Mouse (Mus musculus): ENCODE measurements around the gene Clip1.
A peak's percentile ranks its signal among the peaks of the same experiment; 100 is the strongest.

Gene Clip1

GRCm38 (mm10) chr5:123669991-123670799, 14.2 kb downstream of the Clip1 start:
- no peak for DNase-seq

GRCm38 (mm10) chr5:123667915-123668314, 16.5 kb downstream of the Clip1 start:
- no peak for DNase-seq

GRCm38 (mm10) chr5:123665956-123666355, 18.5 kb downstream of the Clip1 start:
- no peak for DNase-seq

DNA sequence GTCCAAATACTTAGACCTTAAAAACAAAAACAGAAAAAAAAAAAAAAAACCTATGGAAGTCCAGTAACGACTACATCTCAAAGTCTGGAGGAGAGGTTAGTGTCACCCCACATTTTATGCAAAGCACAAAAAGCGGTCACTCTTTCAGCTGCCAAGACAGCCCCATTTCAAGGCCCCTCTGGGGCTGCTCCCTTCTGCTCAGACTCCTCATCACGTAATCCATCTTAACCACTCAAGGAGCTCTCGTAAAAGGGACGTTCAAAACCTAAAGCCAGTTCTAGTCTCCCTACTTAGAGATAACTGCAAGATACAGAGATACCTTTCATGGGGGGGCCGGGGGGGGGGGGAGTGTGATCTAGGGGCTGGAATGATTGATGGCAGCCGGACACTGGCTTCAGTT, 20.1 kb downstream of the Clip1 start:
- no peak for DNase-seq

DNA sequence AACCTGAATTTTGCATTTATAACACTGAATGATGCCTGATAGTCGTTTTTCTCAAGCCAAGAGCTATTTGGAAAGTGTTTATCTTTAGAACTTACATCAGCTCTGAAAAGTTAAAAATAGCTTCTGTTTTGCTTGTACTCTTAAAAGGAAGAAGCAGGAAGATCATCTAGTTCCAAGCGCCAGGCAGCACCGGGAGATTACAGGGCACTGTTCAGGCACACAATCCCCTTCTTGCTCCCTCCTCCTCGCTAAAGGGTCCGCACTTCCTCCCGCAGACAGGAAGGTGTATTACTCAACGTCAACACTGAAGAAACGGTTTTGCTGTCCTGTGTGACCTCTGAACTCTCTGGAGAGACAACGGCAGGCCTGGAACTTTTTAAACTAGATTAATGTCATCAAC, 22.4 kb downstream of the Clip1 start:
- peak; percentile 29 for DNase-seq

- DNase-seq: no peak
Measured at GRCm38 (mm10) chr5:123661602-123662001, 22.8 kb downstream of the Clip1 start.

- DNase-seq: no peak
Measured at GRCm38 (mm10) chr5:123657651-123658050, 26.8 kb downstream of the Clip1 start.

DNA sequence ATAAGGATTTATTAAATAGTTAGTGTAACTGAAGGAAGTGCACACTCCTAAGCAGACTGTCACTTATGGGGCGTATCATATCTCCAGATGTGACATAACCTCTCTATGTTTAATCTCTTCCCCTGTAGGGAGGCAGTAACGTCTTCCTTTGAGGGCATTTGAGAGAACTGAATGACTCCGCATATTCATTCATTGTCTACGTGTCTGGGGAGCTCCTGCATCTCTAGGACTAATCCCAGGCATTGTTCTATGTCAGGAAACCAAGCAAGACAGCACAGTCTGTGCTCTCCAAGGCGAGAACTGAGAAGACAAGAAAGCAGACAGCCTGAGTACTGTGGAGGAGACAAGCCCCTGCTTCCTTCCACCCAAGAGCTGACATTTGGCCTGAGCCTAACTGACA, 29.5 kb downstream of the Clip1 start:
- no peak for DNase-seq

GRCm38 (mm10) chr5:123653287-123653801, 31.1 kb downstream of the Clip1 start:
- no peak for DNase-seq

- DNase-seq: no peak
Measured at GRCm38 (mm10) chr5:123650825-123651224, 33.6 kb downstream of the Clip1 start.

DNA sequence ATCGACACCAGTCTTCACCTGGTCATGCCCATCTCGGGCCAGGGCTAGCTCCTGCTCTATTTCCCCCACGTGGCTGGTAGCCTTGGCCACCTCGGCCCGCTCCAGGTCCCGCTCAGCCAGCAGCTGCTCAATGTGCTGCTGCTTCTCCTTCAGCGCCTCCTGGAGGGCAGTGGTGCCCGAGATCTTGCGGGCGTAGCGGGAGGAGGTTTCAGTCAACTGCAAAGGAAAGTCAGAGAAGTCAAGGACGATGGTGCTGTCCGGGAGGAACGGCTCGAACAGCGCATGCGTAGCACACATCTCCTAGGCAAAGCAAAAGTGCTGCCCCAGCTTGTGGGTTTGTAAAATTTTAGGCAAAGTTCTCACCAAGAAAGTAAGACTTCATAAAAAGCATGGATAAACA, 42.0 kb downstream of the Clip1 start:
- DNase-seq: no peak

DNA sequence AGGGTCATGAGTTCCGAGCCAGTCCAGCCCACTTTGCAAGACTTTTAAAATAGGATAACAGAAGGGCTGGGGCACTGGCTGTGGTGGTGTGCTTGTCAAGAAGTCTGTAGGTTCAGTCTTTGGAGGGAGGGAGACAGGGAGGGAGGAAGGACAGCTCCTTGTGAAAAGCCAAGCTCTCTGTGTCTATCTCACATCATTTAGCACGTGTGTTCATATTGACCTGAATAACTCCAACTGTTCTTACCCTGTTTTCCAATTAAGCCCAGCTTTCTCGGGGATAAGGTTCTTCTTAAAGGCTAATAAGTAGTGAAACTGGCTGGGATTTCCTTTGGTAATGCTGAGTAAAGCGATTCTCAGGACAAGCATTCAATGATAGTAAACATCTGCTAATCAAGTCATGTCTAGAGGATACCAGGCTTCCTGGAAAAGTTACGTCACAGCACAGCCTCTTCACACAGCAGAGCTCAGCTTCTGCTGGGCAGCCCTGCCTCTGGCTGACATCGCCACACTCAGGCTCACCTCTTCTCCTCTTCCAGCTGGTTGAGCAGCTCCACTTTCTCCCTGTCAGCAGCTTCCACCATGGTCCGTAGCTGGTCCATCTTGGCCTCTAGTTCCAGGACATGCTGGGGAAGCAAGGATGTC, 43.0 kb downstream of the Clip1 start:
- DNase-seq: no peak

DNA sequence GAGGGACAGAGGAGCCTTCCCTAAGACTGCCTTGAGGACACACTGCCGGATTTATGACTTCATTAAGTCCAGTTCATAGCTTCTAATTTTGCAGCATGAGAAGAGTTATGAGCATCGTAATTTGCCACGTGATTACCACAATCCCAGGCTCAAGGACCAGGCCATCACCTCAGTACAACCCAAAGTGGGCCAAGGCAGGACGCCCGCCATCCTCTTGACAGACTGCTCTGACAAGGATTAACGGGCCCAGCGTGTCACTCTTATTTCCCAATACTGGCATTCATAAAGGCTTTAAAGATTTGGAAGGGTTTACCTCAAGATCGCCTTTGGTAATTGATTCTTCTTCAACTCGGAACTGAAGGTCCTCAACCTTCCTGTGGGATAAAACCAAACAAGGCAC, 44.2 kb downstream of the Clip1 start:
- DNase-seq: no peak

GRCm38 (mm10) chr5:123631210-123631609, 53.2 kb downstream of the Clip1 start:
- no peak for DNase-seq

DNA sequence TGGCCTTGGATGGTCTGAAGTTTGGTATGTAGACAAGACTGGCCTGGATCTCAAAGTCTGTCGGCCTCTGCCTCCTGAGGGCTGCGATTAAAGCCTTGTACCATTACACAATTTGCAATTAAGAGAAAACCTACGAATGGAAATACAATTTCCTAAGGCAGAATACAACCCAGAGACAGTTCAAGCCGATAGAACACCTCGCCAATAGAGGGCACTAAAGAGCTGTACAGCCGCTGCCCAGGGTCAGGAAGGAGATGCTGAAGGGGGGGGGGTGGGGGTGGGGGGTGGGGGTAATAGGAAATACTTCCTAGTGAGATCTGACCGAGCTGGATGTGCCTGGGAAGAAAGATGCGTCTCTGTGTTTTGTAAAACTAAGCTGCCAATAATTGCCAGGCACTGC, 57.8 kb downstream of the Clip1 start:
- peak; percentile 53 for DNase-seq

GRCm38 (mm10) chr5:123622421-123622820, 62.0 kb downstream of the Clip1 start:
- no peak for DNase-seq

GRCm38 (mm10) chr5:123618558-123618957, 65.9 kb downstream of the Clip1 start:
- DNase-seq: peak; percentile 28

GRCm38 (mm10) chr5:123614246-123614645, 70.2 kb downstream of the Clip1 start:
- DNase-seq: no peak

DNA sequence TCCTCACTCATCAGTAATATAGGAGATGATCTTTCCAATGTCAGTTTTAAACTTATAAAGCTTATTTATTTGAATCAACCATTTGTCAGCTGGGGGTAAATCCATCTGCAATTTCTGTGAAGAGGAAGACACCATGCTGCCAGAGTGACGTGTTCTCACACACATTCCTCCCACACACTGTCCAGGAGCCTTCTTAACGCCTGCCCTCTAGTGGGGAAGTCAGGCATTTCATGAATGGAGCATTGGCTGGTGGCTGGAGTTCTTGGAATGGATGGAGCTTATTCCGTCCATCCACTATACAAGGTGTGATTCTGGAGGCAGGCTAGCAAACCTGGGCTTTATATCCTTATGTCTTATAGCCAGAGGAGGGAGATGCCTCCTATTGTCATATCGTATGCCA, 74.6 kb downstream of the Clip1 start:
- DNase-seq: peak; percentile 66

DNA sequence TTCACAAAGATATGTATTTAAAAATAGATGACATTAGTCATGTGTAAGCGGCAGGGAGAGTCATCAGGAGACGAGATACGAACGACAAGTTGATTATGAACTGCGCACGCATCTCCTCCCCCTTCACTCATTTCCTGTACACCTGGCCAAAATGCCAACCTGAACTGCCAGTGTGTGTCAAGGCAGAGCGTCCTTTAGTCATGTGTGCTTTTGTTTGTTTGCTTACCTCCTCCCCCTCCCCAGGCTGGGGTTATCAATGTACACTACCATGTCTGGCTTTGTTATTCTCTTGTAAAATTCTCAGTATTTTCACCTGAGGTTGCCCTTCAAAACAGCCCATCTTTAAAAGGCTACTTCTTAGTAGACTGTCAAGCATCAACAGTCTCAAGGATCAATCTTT, 75.0 kb downstream of the Clip1 start:
- DNase-seq: no peak

DNA sequence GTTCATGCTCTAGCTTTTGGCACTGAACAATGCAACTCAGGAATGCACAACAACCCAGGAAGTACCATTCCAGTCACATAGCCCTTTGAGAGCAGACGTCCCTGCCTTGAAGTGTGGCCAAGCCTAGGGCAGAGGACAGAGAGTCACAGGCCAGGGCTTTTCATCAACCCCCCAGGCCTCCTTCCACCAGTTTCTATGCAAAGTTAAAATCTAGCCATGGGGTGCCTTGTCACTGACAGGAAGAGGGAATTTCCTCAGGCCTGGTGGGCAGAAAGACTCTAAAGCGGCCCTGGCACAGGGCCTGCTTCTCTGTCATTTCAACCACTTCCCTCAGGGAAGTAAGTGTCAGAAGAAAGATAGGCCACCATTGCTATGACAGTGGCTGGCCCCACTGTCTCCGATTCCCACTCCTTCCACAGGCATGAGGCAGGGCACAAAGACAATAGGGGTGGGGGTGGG, 77.2 kb downstream of the Clip1 start:
- DNase-seq: no peak

GRCm38 (mm10) chr5:123603496-123603895, 80.9 kb downstream of the Clip1 start:
- no peak for DNase-seq

DNA sequence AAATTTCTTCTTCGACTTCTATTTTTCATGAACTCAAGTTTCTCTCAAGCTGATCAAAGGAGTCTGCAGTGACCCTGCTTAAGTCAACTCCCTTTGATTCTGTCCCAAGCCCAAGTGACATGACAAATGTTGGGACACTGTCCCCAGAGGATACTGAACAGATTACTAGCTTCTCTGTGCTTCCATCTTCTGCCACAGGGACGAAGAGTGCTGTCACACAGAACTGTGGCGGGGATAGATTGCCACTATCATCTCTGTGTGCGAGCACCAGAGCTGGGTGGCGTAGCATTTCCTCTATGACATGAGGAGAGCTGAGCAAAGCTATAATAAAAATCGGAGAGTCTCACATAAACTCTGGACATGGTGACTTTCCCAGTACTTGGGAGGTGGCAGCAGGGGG, 82.2 kb downstream of the Clip1 start:
- DNase-seq: no peak

DNA sequence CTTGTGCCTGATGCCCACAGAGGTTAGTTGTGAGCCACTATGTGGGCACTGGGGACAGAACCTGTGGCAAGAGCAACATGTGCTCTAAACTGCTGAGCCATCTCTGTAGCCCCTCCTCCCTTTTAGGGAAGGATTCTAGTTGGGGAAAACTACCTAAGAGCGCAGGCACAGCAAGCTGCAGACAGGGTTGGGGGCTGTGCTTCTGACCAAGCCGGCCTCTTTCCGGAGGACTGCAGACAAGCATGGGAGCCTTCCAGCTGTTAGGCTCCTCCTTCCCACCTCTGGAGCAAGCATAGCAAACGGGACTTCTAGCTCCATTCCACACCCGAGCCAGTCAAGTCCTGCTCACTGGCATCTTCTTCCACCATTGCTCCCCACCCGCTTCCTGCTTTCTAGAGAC, 85.1 kb downstream of the Clip1 start:
- no peak for DNase-seq
